In the genomic region with DNA sequence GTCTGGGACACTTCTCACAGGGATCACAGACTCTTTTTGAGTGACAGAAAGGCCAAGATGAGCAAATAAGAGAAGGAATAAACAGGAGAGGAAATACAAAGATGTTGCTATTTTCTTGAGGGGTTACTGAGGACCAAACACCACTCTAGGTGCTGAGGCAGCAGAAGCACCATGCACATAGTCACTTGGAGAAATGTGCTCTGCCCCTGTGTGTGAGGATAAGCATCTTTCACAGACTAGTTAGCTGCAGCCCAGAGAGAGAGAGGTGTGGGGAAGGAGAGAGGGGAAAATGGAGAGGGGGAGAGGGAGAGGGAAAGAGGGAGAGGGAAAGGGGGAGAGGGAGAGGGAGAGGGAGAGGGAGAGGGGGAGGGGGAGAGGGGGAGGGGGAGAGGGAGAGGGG, we compare ENCODE assay signal across 16 mouse cellular contexts.
"Had no signal": no experiment of that assay in that cellular context is flagged by ENCODE, and none has a peak within 500 bp of the region (broad histone marks: within the 10 kb centered on the region; RNA-seq: fewer than 3 reads in every experiment).

No protein-coding gene starts in this region.

- H3K4me3 ChIP-seq: layer of hippocampus, adult 2 months; limb, embryonic 10.5 days; limb, embryonic 13.5 days; liver, embryonic 13.5 days; myocyte had no signal

- H3K27me3 ChIP-seq: limb, embryonic 13.5 days; liver, embryonic 13.5 days had no signal

- H3K9ac ChIP-seq: limb, embryonic 13.5 days; liver, embryonic 13.5 days had no signal

- H3K27ac ChIP-seq: kidney, postnatal 0 days; layer of hippocampus, adult 2 months; limb, embryonic 10.5 days; limb, embryonic 13.5 days; liver, embryonic 13.5 days had no signal

- H3K4me2 ChIP-seq: limb, embryonic 13.5 days; liver, embryonic 13.5 days had no signal

- ATAC-seq: intestine, postnatal 0 days had no signal

- DNase-seq: kidney, adult 2 months; kidney, postnatal 25 days; layer of hippocampus, adult 9-11 months; liver; liver, embryonic 13.5 days; lung, adult 2 months; lung, postnatal 14 days; lung, postnatal 4 days; thymus, adult 18-20 months; thymus, postnatal 36 days had no signal

- H3K4me1 ChIP-seq: limb, embryonic 10.5 days; limb, embryonic 13.5 days; liver, embryonic 13.5 days had no signal

- H3K36me3 ChIP-seq: limb, embryonic 10.5 days; limb, embryonic 13.5 days; liver, embryonic 13.5 days had no signal

- H3K9me3 ChIP-seq: limb, embryonic 10.5 days; limb, embryonic 13.5 days; liver, embryonic 13.5 days had no signal
